Mouse (Mus musculus): ENCODE measurements at regions not wholly inside any gene's neighbourhood (a gene's known extent, or its start where the extent isn't known, plus 50 kb on each side); places are given as distances from the start of the nearest gene placed in this dataset.

DNA sequence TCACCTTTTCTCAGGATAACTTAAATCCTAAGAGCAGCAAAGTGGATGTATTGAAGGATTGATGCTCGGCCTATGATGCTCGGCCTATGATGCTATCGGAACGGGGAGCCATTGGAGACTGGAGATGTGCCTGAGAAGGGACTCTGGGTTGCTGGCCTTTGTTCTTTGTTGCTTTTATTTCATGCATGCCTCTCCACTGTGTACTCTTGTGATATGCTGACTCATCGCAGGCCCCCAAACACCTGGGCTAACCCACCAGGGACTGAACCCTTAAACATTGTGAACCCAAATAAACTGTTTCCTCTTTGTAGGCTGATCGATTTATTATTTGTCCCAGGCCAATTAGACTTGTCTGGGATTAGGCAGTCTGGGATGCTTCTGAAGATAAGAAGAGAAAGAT lies 61.9 kb downstream of the Pdcl3 start:
- no peak for DNase-seq (ENCODE audit: low spot score in 2 of 2)

GRCm38 (mm10) chr1:39057304-39057703 lies 71.9 kb downstream of the Pdcl3 start:
- no peak for DNase-seq (ENCODE audit: low spot score in 2 of 2)

DNA sequence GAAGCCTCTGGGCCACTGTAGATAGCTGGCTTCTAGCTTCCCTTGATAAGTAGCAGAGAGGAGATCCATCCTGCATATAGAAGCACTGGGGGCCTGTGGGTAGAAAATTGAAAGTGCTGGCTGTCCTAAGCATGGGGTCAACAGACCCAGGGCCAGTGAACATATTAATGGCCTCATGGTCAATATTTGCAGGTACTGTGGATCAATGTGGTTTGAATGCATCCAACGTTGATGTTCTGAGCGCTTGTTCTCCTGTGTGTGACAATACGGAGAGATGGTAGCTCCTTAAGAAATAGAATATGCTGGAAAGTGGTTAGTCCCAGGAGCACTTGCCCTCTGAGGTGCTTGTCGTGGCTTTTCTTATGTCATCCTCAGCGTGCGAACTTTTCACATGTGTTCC lies 77.1 kb downstream of the Pdcl3 start:
- DNase-seq (ENCODE audit: low spot score in 2 of 2) = no peak

DNA sequence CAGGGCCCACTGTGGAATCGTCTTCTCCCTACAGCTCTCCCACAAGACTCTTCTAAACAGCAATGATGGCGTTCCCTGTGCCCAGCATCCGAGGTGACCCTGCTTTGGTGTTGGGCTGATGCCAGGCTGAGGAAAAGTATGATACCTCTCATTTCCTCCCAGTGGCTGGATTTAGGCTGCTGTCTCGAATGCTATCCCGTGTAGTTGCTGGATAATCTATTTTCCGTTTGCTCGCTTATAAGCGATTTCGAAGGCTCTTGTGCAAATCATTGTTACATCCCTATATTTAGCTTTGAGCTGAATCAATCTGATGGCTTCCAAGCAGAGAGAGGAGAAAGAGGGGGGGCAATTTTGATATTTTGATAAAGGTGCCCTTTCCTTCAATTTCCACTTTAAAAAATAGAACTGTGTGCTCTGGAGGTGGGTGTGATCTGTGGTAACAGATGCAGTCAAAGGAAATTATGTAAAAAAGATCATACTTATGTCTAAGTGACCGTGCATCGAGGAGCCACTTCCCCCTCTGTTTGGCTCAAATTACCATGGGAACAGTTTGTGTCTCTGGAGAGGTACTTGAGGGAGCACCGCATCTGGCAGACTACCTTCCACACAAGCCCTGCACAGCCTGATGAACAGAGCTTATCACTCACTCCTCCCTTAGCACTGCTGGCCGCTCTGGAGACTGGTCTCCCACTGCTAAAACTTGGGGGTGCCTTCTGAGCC lies 78.4 kb downstream of the Pdcl3 start:
- no peak for DNase-seq (ENCODE audit: low spot score in 2 of 2)

GRCm38 (mm10) chr1:39064781-39065180 lies 79.4 kb downstream of the Pdcl3 start:
- no peak for DNase-seq (ENCODE audit: low spot score in 2 of 2)

DNA sequence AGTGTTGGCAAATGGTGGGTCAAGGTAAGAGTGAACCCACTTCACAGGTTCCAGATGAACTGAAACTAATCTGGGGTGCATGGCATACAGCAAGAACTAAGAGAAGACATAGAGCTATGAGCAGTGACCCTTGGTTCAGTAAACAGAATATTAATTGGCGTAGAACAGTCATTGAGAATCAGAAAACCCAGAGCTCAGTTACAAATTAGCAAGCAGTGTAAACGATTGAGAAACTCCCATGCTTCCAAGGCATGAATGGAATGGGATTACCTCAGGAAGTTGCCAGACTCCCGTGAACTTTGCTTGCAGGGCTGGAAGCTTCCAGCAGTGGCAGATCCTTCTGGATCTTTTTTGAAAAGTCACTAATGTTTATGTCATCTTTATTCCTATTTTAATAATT lies 82.5 kb downstream of the Pdcl3 start:
- no peak for DNase-seq (ENCODE audit: low spot score in 2 of 2)

DNA sequence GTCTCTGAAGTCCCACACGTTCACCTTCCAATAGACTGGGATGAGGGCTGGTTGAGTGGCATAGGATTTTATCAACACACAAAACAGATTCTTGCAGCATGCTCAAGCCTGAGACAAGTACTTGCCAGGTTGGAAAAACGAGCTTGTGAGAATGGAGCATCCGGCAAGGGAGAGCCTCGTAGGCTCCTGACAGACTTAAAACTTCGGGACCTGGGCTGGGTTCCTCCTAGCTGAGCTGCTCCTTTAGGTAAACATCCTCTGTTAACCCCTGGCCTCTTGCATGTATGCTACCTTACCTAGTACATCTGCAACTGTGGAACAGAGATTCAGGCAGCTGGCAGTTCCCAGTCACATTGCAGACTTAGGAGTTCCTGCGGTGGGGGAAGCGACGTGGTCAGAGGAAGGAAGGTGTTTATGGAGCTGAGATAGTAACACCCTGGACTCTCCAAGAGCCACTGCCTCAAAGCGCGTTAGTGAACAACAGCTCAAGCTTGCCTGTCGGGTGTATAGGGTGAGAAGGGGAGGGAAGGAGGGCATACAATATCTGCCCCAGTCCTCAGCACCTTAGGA lies 83.8 kb downstream of the Pdcl3 start:
- no peak for DNase-seq (ENCODE audit: low spot score in 2 of 2)

DNA sequence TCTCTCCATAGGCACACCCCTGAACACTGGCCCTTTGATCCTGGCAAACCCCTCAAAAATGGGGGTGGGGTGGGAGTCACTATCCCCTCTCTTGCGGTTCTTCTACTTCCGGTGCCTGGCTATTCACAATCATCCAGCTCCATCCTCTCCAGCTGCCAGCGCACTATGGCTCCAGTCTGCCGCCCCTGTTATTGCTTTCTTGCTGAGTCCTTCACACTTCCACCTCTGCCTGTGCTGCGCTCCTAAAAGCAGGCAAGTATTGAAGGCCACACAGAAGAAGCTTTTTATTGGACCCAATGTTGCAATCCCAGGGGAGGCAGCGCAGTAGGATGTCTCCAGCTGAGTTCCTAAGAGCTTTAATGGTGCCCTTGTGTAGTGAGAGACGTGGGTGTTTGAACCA lies 84.3 kb downstream of the Pdcl3 start:
- no peak for DNase-seq (ENCODE audit: low spot score in 2 of 2)

GRCm38 (mm10) chr1:39075966-39076365 lies 90.6 kb downstream of the Pdcl3 start:
- DNase-seq (ENCODE audit: low spot score in 2 of 2) = no peak

DNA sequence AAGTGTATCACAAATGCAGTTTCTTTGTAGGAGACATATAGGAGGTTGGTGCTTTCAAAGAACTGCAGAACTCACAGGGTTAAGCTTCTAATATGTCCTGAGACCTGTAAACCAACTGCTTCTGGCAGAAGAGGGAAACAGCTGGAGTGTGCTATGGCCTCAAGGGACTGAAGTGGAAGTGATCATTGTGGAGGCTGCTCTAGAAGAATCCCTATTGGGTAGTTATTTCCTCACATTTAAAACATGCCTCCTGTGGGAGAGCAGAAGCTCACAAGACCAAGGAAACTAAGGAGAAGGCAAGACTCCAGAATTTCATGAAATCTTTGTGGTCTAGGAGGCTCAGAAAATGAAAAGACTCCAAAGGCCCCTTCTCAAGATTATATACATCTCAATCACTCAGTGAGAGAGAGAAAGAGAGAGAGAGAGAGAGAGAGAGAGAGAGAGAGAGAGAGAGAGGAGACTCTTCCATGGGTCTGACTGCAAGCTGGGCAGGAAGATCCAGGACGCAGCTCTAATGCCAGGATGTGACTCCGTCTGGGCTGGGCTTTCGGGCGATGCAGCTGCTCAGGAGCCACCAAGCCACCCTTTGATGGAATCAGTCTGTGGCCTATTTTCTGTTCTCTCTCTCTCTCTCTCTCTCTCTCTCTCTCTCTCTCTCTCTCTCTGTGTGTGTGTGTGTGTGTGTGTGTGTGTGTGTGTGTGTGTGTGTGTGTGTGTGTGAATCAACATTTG lies 93.3 kb downstream of the Pdcl3 start:
- DNase-seq (ENCODE audit: low spot score in 2 of 2) = no peak

- no peak for DNase-seq (ENCODE audit: low spot score in 2 of 2)
These were observed 98.8 kb downstream of the Pdcl3 start for GRCm38 (mm10) chr1:39083911-39084826.

GRCm38 (mm10) chr1:39086273-39086672 lies 100.9 kb downstream of the Pdcl3 start:
- DNase-seq (ENCODE audit: low spot score in 2 of 2) = no peak

DNA sequence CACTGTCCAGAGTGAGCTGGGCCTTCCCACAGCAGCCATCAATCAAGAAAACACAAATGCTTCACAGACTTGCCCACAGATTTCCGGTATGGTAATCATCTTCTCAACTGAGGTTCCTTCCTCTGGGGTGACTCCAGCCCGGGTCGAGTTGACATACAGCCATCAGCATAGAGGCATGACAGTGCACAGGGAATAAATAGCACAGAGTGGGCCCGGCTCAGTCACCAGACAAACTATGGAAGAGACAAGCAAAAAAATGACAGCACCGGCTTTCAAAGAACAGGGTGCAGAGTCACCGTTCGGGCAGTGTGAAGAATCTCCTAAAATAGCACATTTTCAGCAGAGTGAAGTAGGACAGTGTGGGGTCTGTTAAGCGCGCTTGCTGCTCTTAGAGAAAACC lies 103.7 kb upstream of the Npas2 start:
- peak; percentile 29 to 35 for DNase-seq (ENCODE audit: low spot score in 2 of 2)

DNA sequence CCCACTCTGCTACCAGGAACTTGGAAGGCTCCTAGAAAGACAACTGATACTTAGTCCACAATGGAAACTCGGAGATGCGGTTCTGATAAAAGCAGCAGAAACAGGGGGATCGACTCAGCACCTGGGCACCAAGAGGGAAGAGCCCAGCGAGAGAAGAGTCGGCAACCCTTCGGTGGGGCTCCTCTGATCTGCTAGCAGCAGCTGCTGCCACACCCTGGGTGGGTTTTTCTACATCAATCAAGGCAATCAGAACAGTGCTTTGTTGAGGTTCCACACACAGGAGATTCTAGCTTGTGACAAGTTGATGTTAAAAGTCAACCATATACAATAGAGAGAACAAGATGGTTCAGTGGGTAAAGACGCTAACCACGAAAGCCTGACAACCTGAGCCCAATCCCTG lies 102.4 kb upstream of the Npas2 start:
- DNase-seq (ENCODE audit: low spot score in 2 of 2) = peak; percentile 6 to 7

DNA sequence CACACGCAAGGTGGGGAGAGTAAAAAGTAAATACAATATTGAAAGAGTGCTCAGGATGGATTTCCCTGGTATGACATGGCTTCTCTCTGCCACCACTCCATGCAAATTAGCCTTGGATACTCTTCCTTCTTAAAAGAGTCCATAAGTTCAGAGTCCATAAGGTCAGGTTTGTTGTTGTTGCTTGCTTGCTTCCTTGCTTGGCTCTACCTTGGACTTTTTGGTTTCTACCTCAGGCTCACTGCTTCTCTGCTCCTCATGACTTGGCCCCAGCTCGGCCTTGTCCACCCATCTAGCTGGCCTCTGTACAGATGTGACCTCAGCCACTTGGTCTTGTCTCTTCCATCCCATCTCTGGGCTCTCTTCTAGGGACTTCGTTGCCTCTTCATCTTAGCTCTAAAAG lies 101.9 kb upstream of the Npas2 start:
- DNase-seq (ENCODE audit: low spot score in 2 of 2) = no peak

DNA sequence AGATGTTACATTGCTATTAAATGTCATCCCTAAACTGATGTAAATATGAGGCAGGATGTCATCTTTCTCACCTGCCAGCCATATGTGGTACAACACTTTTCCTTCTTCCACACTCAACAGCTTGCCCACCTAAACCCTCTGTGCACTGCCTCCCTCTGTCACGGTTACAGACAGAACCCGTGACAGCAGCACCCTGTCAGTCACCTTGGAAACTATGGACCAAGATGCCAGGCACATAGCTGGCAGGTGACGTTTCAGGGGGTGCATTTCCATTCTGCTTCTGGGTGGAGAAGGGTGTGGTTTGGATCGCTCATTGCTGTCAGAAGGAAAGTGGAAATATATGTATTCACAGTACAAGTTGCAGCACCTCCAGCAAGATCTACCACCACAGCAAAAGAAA lies 100.2 kb upstream of the Npas2 start:
- DNase-seq (ENCODE audit: low spot score in 2 of 2) = no peak

DNA sequence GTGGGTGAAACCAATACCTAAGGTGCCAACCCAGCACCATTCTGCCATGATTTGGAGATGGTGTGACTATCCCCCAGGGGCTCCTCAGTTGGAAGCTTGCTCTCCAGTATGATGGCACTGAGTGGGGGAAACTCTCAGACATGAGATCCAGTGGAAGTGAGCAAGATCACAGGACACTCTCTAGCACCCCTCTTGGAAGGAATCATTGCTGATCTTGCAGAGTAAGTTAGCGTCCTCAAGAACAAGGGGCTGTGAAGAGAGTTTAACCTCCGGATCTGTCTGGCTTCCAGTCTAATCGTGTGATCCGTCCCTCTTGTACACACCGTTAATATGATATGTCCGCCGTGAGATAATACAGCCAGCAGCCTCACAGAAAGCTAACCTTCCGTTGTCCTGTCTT lies 99.5 kb upstream of the Npas2 start:
- no peak for DNase-seq (ENCODE audit: low spot score in 2 of 2)

- no peak for DNase-seq (ENCODE audit: low spot score in 2 of 2)
These were observed 97.6 kb upstream of the Npas2 start for GRCm38 (mm10) chr1:39095901-39096300.

- DNase-seq (ENCODE audit: low spot score in 2 of 2) = no peak
These were observed 96.8 kb upstream of the Npas2 start for GRCm38 (mm10) chr1:39096726-39097125.

DNA sequence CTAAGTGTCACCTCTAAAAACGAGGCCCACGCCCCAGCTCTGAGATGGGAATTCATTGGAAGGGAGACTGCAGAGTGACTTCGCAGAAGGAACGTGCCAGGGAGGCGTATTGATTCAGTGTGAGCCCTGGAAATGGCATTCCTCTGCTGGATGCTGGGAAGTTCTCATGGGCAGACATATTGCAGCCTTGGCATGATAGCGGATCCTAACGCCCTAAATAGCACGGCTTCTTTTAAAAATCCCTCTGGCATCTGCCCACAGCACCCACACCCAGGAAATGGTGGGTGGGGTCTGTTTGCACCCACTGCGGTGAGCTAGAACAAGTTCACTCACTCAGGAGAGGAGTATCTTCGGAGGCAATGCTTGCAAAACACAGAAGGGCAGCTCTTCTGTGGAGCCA lies 96.0 kb upstream of the Npas2 start:
- DNase-seq (ENCODE audit: low spot score in 2 of 2) = peak; percentile 32 to 38

- no peak for DNase-seq (ENCODE audit: low spot score in 2 of 2)
These were observed 95.4 kb upstream of the Npas2 start for GRCm38 (mm10) chr1:39098154-39098553.

DNA sequence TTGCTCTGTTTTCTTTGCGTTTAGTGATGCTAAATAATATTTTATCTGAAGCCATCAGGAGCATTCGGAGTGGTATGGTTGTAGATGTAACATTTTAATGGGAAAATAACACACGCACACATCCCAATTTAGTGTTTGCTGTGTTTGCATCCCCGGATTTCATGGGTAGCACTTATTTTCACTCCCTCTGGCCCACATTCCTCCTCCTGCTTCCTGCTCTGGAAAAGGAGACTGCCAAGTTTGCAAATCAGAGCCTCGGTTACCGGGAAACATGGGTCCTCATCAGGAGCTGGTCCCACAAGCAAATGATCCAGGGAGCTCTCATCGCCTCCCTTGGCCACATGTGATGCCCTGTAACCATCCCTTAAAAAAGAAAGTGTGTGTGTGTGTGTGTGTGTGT lies 94.3 kb upstream of the Npas2 start:
- DNase-seq (ENCODE audit: low spot score in 2 of 2) = no peak
